In the genomic region with DNA sequence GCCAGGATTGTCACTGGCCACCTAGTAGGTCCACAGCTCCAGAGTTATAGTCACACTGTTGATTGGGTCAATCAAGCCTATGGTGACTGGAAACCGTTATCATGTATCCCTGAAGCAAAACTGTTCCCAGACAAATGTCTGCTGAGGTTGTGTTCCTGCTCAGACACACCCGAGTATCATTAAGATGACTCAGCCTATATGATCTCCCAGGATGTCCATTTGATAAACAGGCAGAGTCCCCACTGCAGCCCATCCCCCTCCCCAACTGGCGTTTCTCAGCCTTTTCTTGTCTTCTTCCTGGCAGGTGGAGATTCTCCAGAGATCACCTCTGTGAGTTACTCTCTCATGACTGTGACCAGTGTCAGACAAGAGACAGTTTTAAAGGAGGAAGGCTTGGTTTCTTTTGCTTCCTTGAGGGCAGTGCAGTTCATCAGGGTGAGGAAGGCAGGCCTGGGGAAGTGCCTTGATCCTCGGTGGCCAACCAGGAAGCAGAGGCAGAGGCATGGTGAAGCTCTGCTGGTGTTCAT, we compare ENCODE assay signal across 15 mouse cellular contexts.
A peak's percentile ranks its signal among the peaks of the same experiment; 100 is the strongest.
DNase-seq lines count a peak whose midpoint lies in the region; ATAC-seq and TF ChIP-seq lines count a peak whose summit lies in the region.
"Had no signal": no experiment of that assay in that cellular context is flagged by ENCODE, and none has a peak within 500 bp of the region (broad histone marks: within the 10 kb centered on the region; RNA-seq: fewer than 3 reads in every experiment).

No protein-coding gene starts in this region.

- no peaks in the 10 kb centered on the region for H3K27me3 ChIP-seq in heart, embryonic 11.5 days (ENCODE audit: control insufficient read depth, insufficient read depth, low read length)
- no peaks in the 10 kb centered on the region for H3K27me3 ChIP-seq in intestine, embryonic 15.5 days (replicated peaks)
- no peaks in the 10 kb centered on the region for H3K27me3 ChIP-seq in thymus, adult 2 months (ENCODE audit: control insufficient read depth, insufficient read depth, low read length)
- H3K27me3 ChIP-seq: embryonic facial prominence, embryonic 15.5 days; kidney, embryonic 15.5 days; limb, embryonic 15.5 days had no signal

- WGBS in heart, embryonic 11.5 days (ENCODE audit: insufficient replicate concordance): 39% methylated on average over 4 of the region's 4 CpGs
- 24% methylated on average over 4 of the region's 4 CpGs for WGBS in intestine, embryonic 15.5 days
- WGBS in thymus, adult 2 months: 71% methylated on average over 4 of the region's 4 CpGs

- no peaks in the 10 kb centered on the region for H3K36me3 ChIP-seq in heart, embryonic 11.5 days (ENCODE audit: control insufficient read depth, insufficient read depth, low read length)
- no peaks in the 10 kb centered on the region for H3K36me3 ChIP-seq in intestine, embryonic 15.5 days
- H3K36me3 ChIP-seq in thymus, adult 2 months (ENCODE audit: control insufficient read depth, insufficient read depth, low read length): no peaks in the 10 kb centered on the region
- H3K36me3 ChIP-seq: embryonic facial prominence, embryonic 15.5 days; kidney, embryonic 15.5 days; limb, embryonic 15.5 days had no signal

- TF ChIP-seq CTCF in layer of hippocampus, adult 2 months (conservative IDR thresholded peaks at IDR 0.05): no peak
- TF ChIP-seq CTCF in thymus, adult 2 months (IDR thresholded peaks at IDR 0.05; ENCODE audit: borderline replicate concordance, control insufficient read depth, extremely low read depth, insufficient read depth, low read length, poor library complexity): no peak

- no peak overlapping the region for H3K4me2 ChIP-seq in heart, embryonic 11.5 days
- H3K4me2 ChIP-seq in intestine, embryonic 15.5 days (replicated peaks): no peak overlapping the region
- H3K4me2 ChIP-seq: embryonic facial prominence, embryonic 15.5 days; kidney, embryonic 15.5 days; limb, embryonic 15.5 days; lung, embryonic 14.5 days had no signal

- DNase-seq in heart, postnatal 14 days: no peak
- no peak for DNase-seq in layer of hippocampus, adult 2 months (ENCODE audit: low spot score in 2 of 2)
- no peak for DNase-seq in layer of hippocampus, adult 8-10 months (ENCODE audit: low spot score in 2 of 2)
- DNase-seq in NIH3T3 (ENCODE audit: low read depth): peak; percentile 30
- no peak for DNase-seq in liver
- DNase-seq in thymus, adult 2 months: no peak
- DNase-seq: thymus, postnatal 36 days had no signal

- no peak overlapping the region for H3K9ac ChIP-seq in heart, embryonic 11.5 days (ENCODE audit: low read depth, low read length)
- H3K9ac ChIP-seq in intestine, embryonic 15.5 days: no peak overlapping the region
- H3K9ac ChIP-seq: embryonic facial prominence, embryonic 15.5 days; kidney, embryonic 15.5 days; limb, embryonic 15.5 days; lung, embryonic 14.5 days had no signal

- TF ChIP-seq POLR2A in thymus, adult 2 months (IDR thresholded peaks at IDR 0.05; ENCODE audit: control insufficient read depth, extremely low read depth, insufficient read depth, low read length, poor library complexity): no peak

- intact Hi-C loops in heart, postnatal 14 days (cut with DNase I): no loop called here

- no peaks in the 10 kb centered on the region for H3K9me3 ChIP-seq in heart, embryonic 11.5 days (replicated peaks; ENCODE audit: control insufficient read depth, low read length)
- H3K9me3 ChIP-seq in intestine, embryonic 15.5 days: no peaks in the 10 kb centered on the region
- H3K9me3 ChIP-seq: embryonic facial prominence, embryonic 15.5 days; kidney, embryonic 15.5 days; limb, embryonic 15.5 days had no signal

- peaks cover 22% of the 10 kb centered on the region for H3K4me1 ChIP-seq in heart, embryonic 11.5 days (ENCODE audit: control insufficient read depth, insufficient read depth, low read length)
- peaks cover 15% of the 10 kb centered on the region for H3K4me1 ChIP-seq in intestine, embryonic 15.5 days (replicated peaks)
- no peaks in the 10 kb centered on the region for H3K4me1 ChIP-seq in thymus, adult 2 months (replicated peaks; ENCODE audit: control insufficient read depth, insufficient read depth, low read length)

- ATAC-seq in heart, embryonic 11.5 days (replicated peaks; ENCODE audit: insufficient number of reproducible peaks, low FRiP score, low TSS enrichment): no peak
- 0 out of 2 replicates have a peak, but pooled peaks have one; percentile 34 for ATAC-seq in intestine, embryonic 15.5 days
- ATAC-seq: activated CD4-positive, CD25-positive, alpha-beta regulatory T cell, adult 4 months; CD4-positive, CD25-positive, alpha-beta regulatory T cell, adult 4 months had no signal

- H3K4me3 ChIP-seq in heart, embryonic 11.5 days (ENCODE audit: low read depth, low read length): no peak overlapping the region
- no peak overlapping the region for H3K4me3 ChIP-seq in layer of hippocampus, adult 2 months
- H3K4me3 ChIP-seq in intestine, embryonic 15.5 days (replicated peaks): no peak overlapping the region
- H3K4me3 ChIP-seq in thymus, adult 2 months (ENCODE audit: control insufficient read depth, insufficient read depth, low read length): no peak overlapping the region
- H3K4me3 ChIP-seq: embryonic facial prominence, embryonic 15.5 days; kidney, embryonic 15.5 days; limb, embryonic 15.5 days had no signal

- H3K27ac ChIP-seq in heart, embryonic 11.5 days (ENCODE audit: low read depth, low read length): peak overlapping the region; percentile 79
- peak overlapping the region; percentile 90 for H3K27ac ChIP-seq in layer of hippocampus, adult 2 months
- peak overlapping the region; percentile 62; the same call in 1 of the 2 replicates for H3K27ac ChIP-seq in intestine, embryonic 15.5 days
- H3K27ac ChIP-seq in thymus, adult 2 months (ENCODE audit: control insufficient read depth, insufficient read depth, low read length): no peak overlapping the region
- H3K27ac ChIP-seq: embryonic facial prominence, embryonic 15.5 days; kidney, embryonic 15.5 days; limb, embryonic 15.5 days had no signal
